Mouse (Mus musculus): ENCODE results near the gene Eng. TPM values are rescaled to one million over a fixed set of nuclear protein-coding genes. Genes with fewer than 3 reads are reported as not detected.

The Eng gene
- polyA plus RNA-seq (2017; shearing (Covaris generic)), result not detected

DNA sequence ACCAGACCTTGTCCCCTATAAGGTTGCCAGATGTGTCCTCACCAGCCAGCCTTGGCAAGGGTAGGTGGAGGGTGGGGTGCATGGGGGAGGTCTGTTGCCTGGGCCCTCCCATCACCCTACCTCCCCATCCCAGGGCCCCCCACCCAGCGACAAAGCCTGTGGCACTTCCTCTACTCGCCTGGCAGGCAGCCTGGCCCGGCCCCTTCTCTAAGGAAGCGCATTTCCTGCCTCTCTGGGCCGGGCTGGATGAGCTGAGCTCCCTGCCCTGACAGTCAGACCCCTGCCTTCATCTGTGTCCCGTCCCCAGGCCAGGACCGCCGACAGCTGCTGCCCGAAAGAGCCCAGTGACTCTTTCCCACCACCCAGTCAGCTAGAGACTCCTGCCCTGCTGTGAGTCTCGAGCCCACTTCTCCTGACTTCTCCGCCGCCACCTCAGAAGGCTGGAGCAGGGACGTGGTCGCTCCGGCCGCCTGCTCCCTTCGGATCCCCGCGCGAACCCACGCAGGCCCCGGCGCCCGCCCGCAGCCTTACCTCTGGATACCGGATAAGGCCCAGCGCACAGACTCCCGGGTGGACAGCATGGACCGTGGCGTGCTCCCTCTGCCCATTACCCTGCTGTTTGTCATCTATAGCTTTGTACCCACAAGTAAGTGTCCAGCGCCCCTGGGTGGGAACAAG lies at the start of gene Eng:
Gene Eng (plus strand): TSS at position 217 of the 678 bp plus-strand sequence.

GRCm38 (mm10) chr2:32599409-32599808 lies 47.0 kb upstream of the Eng start, which contains the start of gene St6galnac6:
Gene St6galnac6, plus strand, starts transcription at chr2:32599709.

DNA sequence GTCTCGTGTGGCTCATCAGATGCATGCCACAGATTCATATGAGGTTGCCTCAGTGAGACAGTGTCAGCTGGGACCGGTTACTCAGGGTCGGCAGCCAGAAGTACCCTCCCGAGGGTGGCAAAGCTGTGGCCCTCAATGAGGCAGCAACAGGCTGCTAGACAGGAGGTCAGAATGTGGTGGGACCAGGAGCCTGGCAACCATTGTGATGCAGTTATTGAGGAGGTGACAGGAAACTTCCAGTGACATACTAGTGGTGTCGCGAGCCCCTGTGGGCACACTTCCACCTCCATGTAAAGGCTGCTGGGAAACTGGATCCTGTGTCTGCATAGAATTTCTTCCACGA lies 24.9 kb upstream of the Eng start, which contains the start of gene Ak1:
Gene Ak1 (plus strand): TSS at position 242 of the 343 bp plus-strand sequence.

DNA sequence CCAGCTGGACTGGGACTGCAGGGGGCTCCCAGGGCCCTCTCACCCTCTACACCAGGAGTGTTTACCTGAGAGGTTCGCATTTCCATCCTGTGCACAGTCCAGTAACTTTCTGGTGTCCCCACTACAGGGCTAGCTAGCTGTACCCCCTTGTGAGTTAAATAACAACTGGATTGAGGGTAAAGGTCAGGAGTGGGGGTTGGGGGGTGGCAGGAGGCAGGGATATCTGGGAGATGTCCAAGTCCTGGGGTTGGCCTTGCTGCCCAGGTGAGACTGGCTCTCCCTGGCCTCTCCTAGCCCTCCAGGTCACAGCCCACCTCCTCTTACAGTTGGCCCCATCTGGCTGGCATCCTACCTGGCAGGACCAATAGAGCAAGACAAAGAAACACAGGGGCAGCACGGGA lies 57.6 kb downstream of the Eng start, which contains the start of gene Fpgs:
Gene Fpgs (minus strand): TSS at position 125 of the 401 bp plus-strand sequence.

GRCm38 (mm10) chr2:32712934-32713817 lies 66.8 kb downstream of the Eng start, which contains the start of gene Cdk9:
Gene Cdk9, minus strand, starts transcription at chr2:32713076.

GRCm38 (mm10) chr2:32720681-32721229 lies 74.4 kb downstream of the Eng start, which contains the start of gene Sh2d3c:
Gene Sh2d3c, plus strand, starts transcription at chr2:32721055.

Other genes starting within 250 kb of the Eng start
- gene Naif1, start 196.1 kb upstream of the Eng start, polyA plus RNA-seq (2017; shearing (Covaris generic)), result 6.4 TPM
- gene Slc25a25, start 195.2 kb upstream of the Eng start, polyA plus RNA-seq (2017; shearing (Covaris generic)), result 41.6 TPM
- gene Fam102a, start 111.3 kb upstream of the Eng start, polyA plus RNA-seq (2017; shearing (Covaris generic)), result 148 TPM
- 68.5 TPM for gene Dpm2, start 75.7 kb upstream of the Eng start, polyA plus RNA-seq (2017; shearing (Covaris generic))
- gene Pip5kl1, start 71.8 kb upstream of the Eng start, polyA plus RNA-seq (2017; shearing (Covaris generic)), result not detected
- not detected for gene 9430097D07Rik, start 70.9 kb upstream of the Eng start, polyA plus RNA-seq (2017; shearing (Covaris generic))
- gene St6galnac4, start 59.5 kb upstream of the Eng start, polyA plus RNA-seq (2017; shearing (Covaris generic)), result 25.4 TPM
- gene St6galnac6, start 46.9 kb upstream of the Eng start, polyA plus RNA-seq (2017; shearing (Covaris generic)), result 2.7 TPM
- gene Ak1, start 24.8 kb upstream of the Eng start, polyA plus RNA-seq (2017; shearing (Covaris generic)), result not detected
- 14.1 TPM for gene Fpgs, start 57.5 kb downstream of the Eng start, polyA plus RNA-seq (2017; shearing (Covaris generic))
- gene Cdk9, start 66.5 kb downstream of the Eng start, polyA plus RNA-seq (2017; shearing (Covaris generic)), result 126 TPM
- gene Sh2d3c, start 74.5 kb downstream of the Eng start, polyA plus RNA-seq (2017; shearing (Covaris generic)), result 62.7 TPM
- not detected for gene 6330409D20Rik, start 94.4 kb downstream of the Eng start, polyA plus RNA-seq (2017; shearing (Covaris generic))
- gene Tor2a, start 110.6 kb downstream of the Eng start, polyA plus RNA-seq (2017; shearing (Covaris generic)), result 39.1 TPM
- gene Ttc16, start 129.0 kb downstream of the Eng start, polyA plus RNA-seq (2017; shearing (Covaris generic)), result 2.0 TPM
- 12.3 TPM for gene Ptrh1, start 129.2 kb downstream of the Eng start, polyA plus RNA-seq (2017; shearing (Covaris generic))
- gene Cfap157, start 137.8 kb downstream of the Eng start, polyA plus RNA-seq (2017; shearing (Covaris generic)), result 2.5 TPM
- 13.5 TPM for gene Stxbp1, start 200.7 kb downstream of the Eng start, polyA plus RNA-seq (2017; shearing (Covaris generic))
- 1.5 TPM for gene Fam129b, start 229.5 kb downstream of the Eng start, polyA plus RNA-seq (2017; shearing (Covaris generic))

All from effector memory CD4-positive, alpha-beta T cell, adult 5 months (primary cell).